Mouse (Mus musculus) CH12.LX (cell line): ENCODE measurements around the gene Lca5. TPM values are rescaled to one million over a fixed set of nuclear protein-coding genes. Genes with fewer than 3 reads are reported as not detected.
A peak's percentile ranks its signal among the peaks of the same experiment; 100 is the strongest.

Source experiments
- DNase-seq: peaks from one replicate; pipeline ENCODE4 v3.0.0-alpha.2; 2013; ENCODE audit errors: extremely low read depth
- H3K27ac ChIP-seq: 2 replicates; pipeline ENCODE4 v1.5.1; 2012; ENCODE audit warnings: low read depth, mild to moderate bottlenecking, control low read depth, moderate library complexity; ENCODE audit not compliant: insufficient read depth
- H3K27me3 ChIP-seq: replicated peaks from 2 replicates; pipeline ENCODE3; 2012; ENCODE audit warnings: inconsistent platforms
- H3K36me3 ChIP-seq, 2 experiments: replicated peaks in 1 of 2; 2 replicates each; pipeline versions ENCODE3 to v1.6.1; 2012; ENCODE audit warnings: inconsistent platforms in 1 of 2, low read length in 1 of 2, mild to moderate bottlenecking in 1 of 2, mixed read lengths in 1 of 2, moderate library complexity in 1 of 2; ENCODE audit not compliant: control insufficient read depth in 1 of 2, insufficient read depth in 1 of 2
- H3K4me1 ChIP-seq, 2 experiments: 2 replicates each; pipeline ENCODE4 v1.6.1; 2012; ENCODE audit warnings: inconsistent platforms in 1 of 2, moderate library complexity in 1 of 2; ENCODE audit not compliant: insufficient read depth in 2 of 2, control insufficient read depth in 1 of 2
- H3K4me2 ChIP-seq: 2 replicates; pipeline ENCODE4 v1.6.1; 2012; ENCODE audit warnings: low read depth, mild to moderate bottlenecking, control low read depth; ENCODE audit not compliant: poor library complexity, insufficient read depth, severe bottlenecking
- H3K4me3 ChIP-seq, 3 experiments: fragments of 150-350 bp in 1 of 3; sonication (generic) in 1 of 3; replicated peaks in 1 of 3; 2 replicates each; pipeline versions ENCODE3 to v1.5.1; 2011 to 2012; ENCODE audit warnings: low read depth in 2 of 3, low read length in 2 of 3, mild to moderate bottlenecking in 2 of 3, moderate library complexity in 2 of 3, control low read depth in 1 of 3, improper control_type of control experiment in 1 of 3, inconsistent platforms in 1 of 3, mixed read lengths in 1 of 3; ENCODE audit not compliant: poor library complexity in 1 of 3
- H3K79me2 ChIP-seq: replicated peaks from 2 replicates; pipeline ENCODE4 v1.6.1; 2012; ENCODE audit warnings: mild to moderate bottlenecking, moderate library complexity; ENCODE audit not compliant: control insufficient read depth, poor library complexity, insufficient read depth, severe bottlenecking; ENCODE audit errors: extremely low read depth
- H3K9ac ChIP-seq: 2 replicates; pipeline ENCODE4 v1.6.1; 2012; ENCODE audit warnings: low read depth, mild to moderate bottlenecking, control low read depth, moderate library complexity; ENCODE audit not compliant: insufficient read depth
- H3K9me3 ChIP-seq: replicated peaks from 2 replicates; pipeline ENCODE3; 2012; ENCODE audit warnings: low read length, inconsistent platforms, mixed read lengths
- BHLHE40 ChIP-seq: IDR thresholded peaks from 2 replicates; pipeline ENCODE4 v1.6.1; 2011; ENCODE audit warnings: mild to moderate bottlenecking, low read depth, low read length, improper control_type of control experiment
- CTCF ChIP-seq, 2 experiments: IDR thresholded peaks in 1 of 2; conservative IDR thresholded peaks in 1 of 2; 2 replicates each; pipeline ENCODE4 v1.5.1; 2011 to 2012; ENCODE audit warnings: low read depth in 2 of 2, low read length in 2 of 2, improper control_type of control experiment in 1 of 2, inconsistent platforms in 1 of 2, mild to moderate bottlenecking in 1 of 2, moderate library complexity in 1 of 2
- ELF1 ChIP-seq: IDR thresholded peaks from 2 replicates; pipeline ENCODE4 v1.6.1; 2014; ENCODE audit warnings: low read depth, mild to moderate bottlenecking, inconsistent platforms, low read length, improper control_type of control experiment
- EP300 ChIP-seq: IDR thresholded peaks from 2 replicates; pipeline ENCODE4 v1.6.1; 2011; ENCODE audit warnings: low read length, improper control_type of control experiment
- HCFC1 ChIP-seq: IDR thresholded peaks from 2 replicates; pipeline ENCODE4 v1.6.1; 2012; ENCODE audit warnings: low read depth, mild to moderate bottlenecking, inconsistent platforms, low read length, improper control_type of control experiment
- MEF2A ChIP-seq: IDR thresholded peaks from 2 replicates; pipeline ENCODE4 v1.6.1; 2014; ENCODE audit warnings: low read depth, mild to moderate bottlenecking, inconsistent platforms, low read length, improper control_type of control experiment, borderline replicate concordance
- MYC ChIP-seq: IDR thresholded peaks from 2 replicates; pipeline ENCODE4 v1.6.1; 2011; ENCODE audit warnings: low read depth, mild to moderate bottlenecking, improper control_type of control experiment, low read length
- NELFE ChIP-seq: IDR thresholded peaks from 2 replicates; pipeline ENCODE4 v1.6.1; 2011; ENCODE audit warnings: low read depth, low read length, improper control_type of control experiment
- PAX5 ChIP-seq: IDR thresholded peaks from 2 replicates; pipeline ENCODE4 v1.6.1; 2012; ENCODE audit warnings: low read length, inconsistent platforms, mixed read lengths
- RAD21 ChIP-seq: IDR thresholded peaks from 2 replicates; pipeline ENCODE4 v1.6.1; 2011; ENCODE audit warnings: low read depth, mild to moderate bottlenecking, low read length, improper control_type of control experiment, moderate library complexity
- SIN3A ChIP-seq: IDR thresholded peaks from 2 replicates; pipeline ENCODE4 v1.6.1; 2012; ENCODE audit warnings: low read length, improper control_type of control experiment, inconsistent platforms
- SMC3 ChIP-seq: IDR thresholded peaks from 2 replicates; pipeline ENCODE4 v1.6.1; 2011; ENCODE audit warnings: low read depth, low read length, improper control_type of control experiment
- TBP ChIP-seq: conservative IDR thresholded peaks from 2 replicates; pipeline ENCODE4 v1.6.1; 2011; ENCODE audit warnings: low read depth, low read length, improper control_type of control experiment
- TCF12 ChIP-seq: IDR thresholded peaks from 2 replicates; pipeline ENCODE4 v1.6.1; 2014; ENCODE audit warnings: low read depth, mild to moderate bottlenecking, inconsistent platforms, low read length, improper control_type of control experiment
- UBTF ChIP-seq: IDR thresholded peaks from 2 replicates; pipeline ENCODE4 v1.6.1; 2012; ENCODE audit warnings: low read depth, mild to moderate bottlenecking, inconsistent platforms, low read length, improper control_type of control experiment, moderate library complexity
- ZC3H11A ChIP-seq: IDR thresholded peaks from 2 replicates; pipeline ENCODE4 v1.6.1; 2012; ENCODE audit warnings: low read depth, mild to moderate bottlenecking, inconsistent platforms, low read length, improper control_type of control experiment
- ZKSCAN1 ChIP-seq: IDR thresholded peaks from 2 replicates; pipeline ENCODE4 v1.6.1; 2012; ENCODE audit warnings: low read depth, inconsistent platforms, low read length, improper control_type of control experiment, borderline replicate concordance
- dilution Hi-C: fragments of 300-500 bp; cut with MboI; formaldehyde crosslinking; loops from 2 replicates; pipeline ENCODE4 v1.14.3; 2020; ENCODE audit warnings: low sequenced_read_pairs; ENCODE audit not compliant: extremely low pct_unique_long_range_greater_than_20kb, extremely low pct_ligation_motif_present
- in situ Hi-C: fragments of 300-500 bp; cut with MboI; formaldehyde crosslinking; loops from 3 replicates; pipeline ENCODE4 v1.14.3; 2019; ENCODE audit warnings: low sequenced_read_pairs, low pct_ligation_motif_present, low pct_unique_long_range_greater_than_20kb, mixed read lengths
- polyA plus RNA-seq: library from polyadenylated mRNA; unstranded; fragments of >175 nt; gene quantifications from 2 replicates; pipeline ENCODE4 v1.2.1, GENCODE M21; 2012; ENCODE audit warnings: low read depth; ENCODE audit not compliant: insufficient read length
- total RNA-seq, 2 experiments: library from RNA; depleted of rRNA; stranded (reverse); fragments of 300-350 nt in 1 of 2; fragments of >200 nt in 1 of 2; gene quantifications; 2 replicates each; pipeline ENCODE4 v1.2.3; 2012 to 2014

The Lca5 gene
- total and polyA plus RNA-seq, 3 experiments: 4.1 to 5.5 (median 4.1) TPM

GRCm38 (mm10) chr9:83385301-83385700, 55.6 kb downstream of the Lca5 start:
- Histone ChIP-seq H3K27me3 (no peaks in the 10 kb centered on the region), H3K4me3 (no peak overlapping the region), H3K9me3 (no peaks in the 10 kb centered on the region), H3K9ac (no peak overlapping the region), H3K4me1 (peaks cover 5 to 19% of the 10 kb centered on the region in 2 experiments; a peak in 3 of 4 replicates), H3K36me3 (no peaks in the 10 kb centered on the region), H3K27ac (no peak overlapping the region), H3K79me2 (no peaks in the 10 kb centered on the region), H3K4me2 (no peak overlapping the region)
- dilution Hi-C loops: no loop called here
- in situ Hi-C loops: no loop called here
- TF ChIP-seq EP300 (no peak), PAX5 (no peak), MYC (0 out of 2 replicates have a peak, but pooled peaks have one; percentile 23), ELF1 (no peak), NELFE (no peak), UBTF (no peak), BHLHE40 (peak; percentile 58), ZKSCAN1 (no peak)
- no peak for DNase-seq

DNA sequence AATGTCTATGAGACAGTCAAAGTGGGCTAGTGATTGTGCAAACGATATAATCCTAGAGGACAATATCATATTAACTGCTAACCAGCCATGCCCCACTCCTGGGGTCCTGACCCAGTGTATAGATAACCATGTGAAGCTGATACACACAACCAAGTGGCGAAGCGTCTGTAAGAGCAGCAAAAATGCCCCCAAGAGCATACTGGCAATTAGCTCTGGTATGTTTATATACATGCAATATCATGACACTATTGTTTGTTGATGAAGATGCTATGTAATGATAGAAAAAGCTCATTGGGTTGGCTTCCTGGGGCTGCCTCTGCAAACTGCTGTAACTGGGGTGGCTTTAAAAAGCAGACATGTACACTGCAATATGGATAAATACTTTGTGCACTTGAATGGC, 57.7 kb downstream of the Lca5 start:
- no peak overlapping the region for H3K4me2 ChIP-seq
- no peaks in the 10 kb centered on the region for H3K27me3 ChIP-seq
- no peaks in the 10 kb centered on the region for H3K36me3 ChIP-seq
- no peak for DNase-seq
- in situ Hi-C loops: loop anchor here (5.0 kb wide), 1 partner anchor 194 kb away; no protein-coding TSS in a partner anchor
- no peak overlapping the region for H3K4me3 ChIP-seq
- dilution Hi-C loops: no loop called here
- H3K79me2 ChIP-seq: no peaks in the 10 kb centered on the region
- TF ChIP-seq HCFC1 (no peak), MYC (no peak), RAD21 (no peak), SIN3A (no peak), MEF2A (no peak)
- no peaks in the 10 kb centered on the region for H3K9me3 ChIP-seq
- H3K27ac ChIP-seq: no peak overlapping the region
- peaks cover 5 to 12% of the 10 kb centered on the region in 2 experiments; a peak in 3 of 4 replicates for H3K4me1 ChIP-seq
- no peak overlapping the region for H3K9ac ChIP-seq

DNA sequence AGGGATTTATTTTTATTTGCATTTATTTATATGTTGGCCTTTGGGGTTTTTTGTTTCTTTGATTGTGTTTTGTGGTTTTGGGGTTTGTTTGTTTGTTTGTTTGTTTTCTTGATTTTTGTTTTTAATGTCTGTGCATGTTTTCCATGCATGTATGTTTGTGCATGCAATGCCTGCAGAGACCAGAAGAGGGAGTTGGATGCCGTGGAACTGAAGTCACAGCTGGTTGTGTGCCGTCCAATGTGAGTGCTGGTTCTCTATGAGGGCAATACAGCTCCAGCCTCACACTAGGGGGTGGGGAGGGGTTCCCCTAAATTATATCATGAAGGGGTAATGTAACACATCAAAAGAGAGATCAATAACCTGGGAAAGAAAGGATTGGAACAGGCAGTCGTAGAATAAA, 58.2 kb downstream of the Lca5 start:
- Histone ChIP-seq H3K9ac (no peak overlapping the region), H3K27me3 (no peaks in the 10 kb centered on the region), H3K36me3 (no peaks in the 10 kb centered on the region), H3K4me1 (peaks cover 5 to 8% of the 10 kb centered on the region in 2 experiments; a peak in 3 of 4 replicates), H3K27ac (no peak overlapping the region), H3K4me2 (no peak overlapping the region), H3K79me2 (no peaks in the 10 kb centered on the region), H3K4me3 (no peak overlapping the region), H3K9me3 (no peaks in the 10 kb centered on the region)
- DNase-seq: no peak
- TF ChIP-seq CTCF (conservative IDR thresholded peaks at IDR 0.05 in 1 of 2, IDR thresholded peaks at IDR 0.05 in 1 of 2; ENCODE audit: low read depth in 2 of 2, low read length in 2 of 2) (peak; percentile 33 to 78; a peak in 3 of 4 replicates), ZC3H11A (peak; percentile 17; the same call in 1 of the 2 replicates), SMC3 (peak; percentile 83), TCF12 (no peak), TBP (no peak), UBTF (no peak), RAD21 (peak; percentile 74)
- in situ Hi-C loops (loop anchor here (5.0 kb wide), 1 partner anchor 195 kb away; no protein-coding TSS in a partner anchor), dilution Hi-C loops (no loop called here)
